Mouse (Mus musculus): ENCODE data around the gene Banp.

GRCm38 (mm10) chr8:121968542-121968941 is 19.0 kb downstream of the Banp start:
- TF ChIP-seq POLR2A (IDR thresholded peaks at IDR 0.05; ENCODE audit: low read depth, low read length): no peak
- TF ChIP-seq CTCF (IDR thresholded peaks at IDR 0.05; ENCODE audit: extremely low read depth, insufficient read depth, insufficient read length, insufficient replicate concordance): no peak
